Mouse (Mus musculus): ENCODE results near the gene Cyb561a3. TPM values are rescaled to one million over a fixed set of nuclear protein-coding genes. Genes with fewer than 3 reads are reported as not detected.
A peak's percentile ranks its signal among the peaks of the same experiment; 100 is the strongest.

The Cyb561a3 gene
- polyA plus RNA-seq, 1 experiment from 2014 or later: 15.1 TPM

GRCm38 (mm10) chr19:10565217-10565616, 11.8 kb upstream of the Cyb561a3 start:
- Histone ChIP-seq H3K36me3 (0 out of 2 replicates have a peak, but pooled peaks cover 6% of the 10 kb centered on the region), H3K9me3 (no peaks in the 10 kb centered on the region), H3K27ac (no peak overlapping the region), H3K4me2 (replicated peaks) (no peak overlapping the region), H3K4me1 (no peaks in the 10 kb centered on the region), H3K9ac (no peak overlapping the region), H3K4me3 (no peak overlapping the region), H3K27me3 (no peaks in the 10 kb centered on the region)
- no peak for ATAC-seq (ENCODE audit: insufficient number of reproducible peaks, insufficient read depth, low FRiP score, low TSS enrichment)
- WGBS: 80% methylated on average over 4 of the region's 4 CpGs

GRCm38 (mm10) chr19:10569627-10570026, 7.3 kb upstream of the Cyb561a3 start:
- H3K4me2 ChIP-seq (replicated peaks): no peak overlapping the region
- no peaks in the 10 kb centered on the region for H3K4me1 ChIP-seq
- H3K36me3 ChIP-seq: peaks cover 44% of the 10 kb centered on the region
- no peak overlapping the region for H3K4me3 ChIP-seq
- H3K27ac ChIP-seq: no peak overlapping the region
- 93% methylated on average over 6 of the region's 6 CpGs for WGBS
- no peaks in the 10 kb centered on the region for H3K27me3 ChIP-seq
- no peak for ATAC-seq (ENCODE audit: insufficient number of reproducible peaks, insufficient read depth, low FRiP score, low TSS enrichment)
- H3K9ac ChIP-seq: no peak overlapping the region
- H3K9me3 ChIP-seq: no peaks in the 10 kb centered on the region

GRCm38 (mm10) chr19:10580102-10580501, 3.1 kb downstream of the Cyb561a3 start:
- ATAC-seq (ENCODE audit: insufficient number of reproducible peaks, insufficient read depth, low FRiP score, low TSS enrichment): no peak
- Histone ChIP-seq H3K27ac (no peak overlapping the region), H3K9ac (no peak overlapping the region), H3K36me3 (0 out of 2 replicates have a peak, but pooled peaks cover 2% of the 10 kb centered on the region), H3K4me3 (no peak overlapping the region), H3K9me3 (no peaks in the 10 kb centered on the region), H3K27me3 (no peaks in the 10 kb centered on the region), H3K4me2 (replicated peaks) (no peak overlapping the region), H3K4me1 (peaks cover 14% of the 10 kb centered on the region)
- 78% methylated on average over 3 of the region's 3 CpGs for WGBS

GRCm38 (mm10) chr19:10580761-10581160, 3.8 kb downstream of the Cyb561a3 start:
- Histone ChIP-seq H3K4me3 (no peak overlapping the region), H3K9me3 (no peaks in the 10 kb centered on the region), H3K27me3 (no peaks in the 10 kb centered on the region), H3K4me2 (replicated peaks) (no peak overlapping the region), H3K27ac (no peak overlapping the region), H3K4me1 (peaks cover 14% of the 10 kb centered on the region), H3K36me3 (0 out of 2 replicates have a peak, but pooled peaks cover 3% of the 10 kb centered on the region), H3K9ac (no peak overlapping the region)
- 74% methylated on average over 3 of the region's 3 CpGs for WGBS
- ATAC-seq (ENCODE audit: insufficient number of reproducible peaks, insufficient read depth, low FRiP score, low TSS enrichment): no peak

GRCm38 (mm10) chr19:10581984-10582383, 5.0 kb downstream of the Cyb561a3 start:
- Histone ChIP-seq H3K27me3 (no peaks in the 10 kb centered on the region), H3K9ac (no peak overlapping the region), H3K36me3 (0 out of 2 replicates have a peak, but pooled peaks cover 3% of the 10 kb centered on the region), H3K9me3 (no peaks in the 10 kb centered on the region), H3K4me3 (no peak overlapping the region), H3K27ac (no peak overlapping the region), H3K4me2 (replicated peaks) (no peak overlapping the region), H3K4me1 (peaks cover 10% of the 10 kb centered on the region; the same call in 1 of the 2 replicates)
- ATAC-seq (ENCODE audit: insufficient number of reproducible peaks, insufficient read depth, low FRiP score, low TSS enrichment): no peak
- 79% methylated on average over 6 of the region's 6 CpGs for WGBS

GRCm38 (mm10) chr19:10583550-10584146, 6.7 kb downstream of the Cyb561a3 start:
- no peak overlapping the region for H3K27ac ChIP-seq
- peaks cover 2% of the 10 kb centered on the region for H3K4me1 ChIP-seq
- H3K9me3 ChIP-seq: no peaks in the 10 kb centered on the region
- no peaks in the 10 kb centered on the region for H3K27me3 ChIP-seq
- no peak overlapping the region for H3K4me2 ChIP-seq (replicated peaks)
- H3K36me3 ChIP-seq: 0 out of 2 replicates have a peak, but pooled peaks cover 8% of the 10 kb centered on the region
- WGBS: 83% methylated on average over 7 of the region's 7 CpGs
- no peak for ATAC-seq (ENCODE audit: insufficient number of reproducible peaks, insufficient read depth, low FRiP score, low TSS enrichment)
- H3K9ac ChIP-seq: no peak overlapping the region
- H3K4me3 ChIP-seq: no peak overlapping the region

- H3K36me3 ChIP-seq: 0 out of 2 replicates have a peak, but pooled peaks cover 8% of the 10 kb centered on the region
- 89% methylated on average over 8 of the region's 8 CpGs for WGBS
- no peak overlapping the region for H3K4me3 ChIP-seq
- no peaks in the 10 kb centered on the region for H3K9me3 ChIP-seq
- H3K4me1 ChIP-seq: peaks cover 10% of the 10 kb centered on the region
- no peak overlapping the region for H3K27ac ChIP-seq
- H3K4me2 ChIP-seq (replicated peaks): no peak overlapping the region
- no peak overlapping the region for H3K9ac ChIP-seq
- H3K27me3 ChIP-seq: no peaks in the 10 kb centered on the region
- ATAC-seq (ENCODE audit: insufficient number of reproducible peaks, insufficient read depth, low FRiP score, low TSS enrichment): no peak
These were observed 8.1 kb downstream of the Cyb561a3 start for GRCm38 (mm10) chr19:10585112-10585511.

GRCm38 (mm10) chr19:10587231-10587630, 10.3 kb downstream of the Cyb561a3 start:
- no peak for ATAC-seq (ENCODE audit: insufficient number of reproducible peaks, insufficient read depth, low FRiP score, low TSS enrichment)
- H3K36me3 ChIP-seq: peaks cover 15% of the 10 kb centered on the region

GRCm38 (mm10) chr19:10589127-10589857, 12.3 kb downstream of the Cyb561a3 start:
- Histone ChIP-seq H3K4me3 (no peak overlapping the region), H3K27ac (peak overlapping the region; percentile 75)
- WGBS: 42% methylated on average over 5 of the region's 5 CpGs

More at GRCm38 (mm10) chr19:10587231-10587630, 10.3 kb downstream of the Cyb561a3 start:
- Histone ChIP-seq H3K9ac (no peak overlapping the region), H3K27me3 (no peaks in the 10 kb centered on the region), H3K9me3 (no peaks in the 10 kb centered on the region), H3K4me2 (replicated peaks) (no peak overlapping the region), H3K4me3 (no peak overlapping the region), H3K27ac (no peak overlapping the region), H3K4me1 (peaks cover 10% of the 10 kb centered on the region)
- WGBS: 77% methylated on average over 8 of the region's 8 CpGs

GRCm38 (mm10) chr19:10590301-10590700, 13.3 kb downstream of the Cyb561a3 start:
- Histone ChIP-seq H3K27me3 (no peaks in the 10 kb centered on the region), H3K9ac (no peak overlapping the region), H3K4me1 (peaks cover 10% of the 10 kb centered on the region), H3K4me3 (no peak overlapping the region), H3K27ac (no peak overlapping the region), H3K36me3 (peaks cover 25% of the 10 kb centered on the region), H3K4me2 (replicated peaks) (no peak overlapping the region), H3K9me3 (no peaks in the 10 kb centered on the region)
- ATAC-seq (ENCODE audit: insufficient number of reproducible peaks, insufficient read depth, low FRiP score, low TSS enrichment): no peak
- WGBS: 53% methylated on average over 3 of the region's 3 CpGs

More at GRCm38 (mm10) chr19:10589127-10589857, 12.3 kb downstream of the Cyb561a3 start:
- Histone ChIP-seq H3K36me3 (peaks cover 21% of the 10 kb centered on the region), H3K4me2 (replicated peaks) (no peak overlapping the region), H3K9me3 (no peaks in the 10 kb centered on the region), H3K27me3 (no peaks in the 10 kb centered on the region), H3K9ac (no peak overlapping the region; the same call in 1 of the 2 replicates), H3K4me1 (peaks cover 10% of the 10 kb centered on the region)
- ATAC-seq (ENCODE audit: insufficient number of reproducible peaks, insufficient read depth, low FRiP score, low TSS enrichment): peak; percentile 48; the same call in 1 of the 2 replicates

- ATAC-seq (ENCODE audit: insufficient number of reproducible peaks, insufficient read depth, low FRiP score, low TSS enrichment): no peak
- WGBS: 94% methylated on average over 6 of the region's 6 CpGs
- Histone ChIP-seq H3K36me3 (peaks cover 28% of the 10 kb centered on the region), H3K27ac (no peak overlapping the region), H3K27me3 (no peaks in the 10 kb centered on the region), H3K4me1 (peaks cover 10% of the 10 kb centered on the region), H3K4me3 (no peak overlapping the region), H3K9me3 (no peaks in the 10 kb centered on the region), H3K9ac (no peak overlapping the region), H3K4me2 (replicated peaks) (no peak overlapping the region)
These were observed 14.8 kb downstream of the Cyb561a3 start for GRCm38 (mm10) chr19:10591659-10592377.
